In genomic region chr7:51861250-51862096, GRCm38 (mm10) we compare ENCODE assay signal across 8 mouse cellular contexts. TPM values are rescaled to one million over a fixed set of nuclear protein-coding genes. Genes with fewer than 3 reads are reported as not detected.
A peak's percentile ranks its signal among the peaks of the same experiment; 100 is the strongest.
DNase-seq lines count a peak whose midpoint lies in the region; ATAC-seq and TF ChIP-seq lines count a peak whose summit lies in the region.

Gene Gas2, plus strand, starts transcription at chr7:51862015.

- TF ChIP-seq POLR2A in myocyte (IDR thresholded peaks at IDR 0.05; ENCODE audit: insufficient read length, low read depth) = peak; percentile 76

- peak within 1 kb of the TSS; percentile 91 for H3ac ChIP-seq in myocyte (ENCODE audit: control insufficient read depth, insufficient read length)

- H3K4me1 ChIP-seq in heart, embryonic 13.5 days = peaks cover 14% of the 10 kb centered on the region
- H3K4me1 ChIP-seq in liver, embryonic 11.5 days (replicated peaks; ENCODE audit: control insufficient read depth, insufficient read depth, low read length) = peaks cover 15% of the 10 kb centered on the region; the same call in 1 of the 2 replicates

- H3K4me3 ChIP-seq in heart, embryonic 13.5 days = peak within 1 kb of the TSS; percentile 84
- peak within 1 kb of the TSS; percentile 78 for H3K4me3 ChIP-seq in liver, embryonic 11.5 days (ENCODE audit: low read depth, low read length)
- peak within 1 kb of the TSS; percentile 39 for H3K4me3 ChIP-seq in myocyte

- H3K27me3 ChIP-seq in heart, embryonic 13.5 days (replicated peaks) = no peaks in the 10 kb centered on the region
- no peaks in the 10 kb centered on the region for H3K27me3 ChIP-seq in liver, embryonic 11.5 days (replicated peaks; ENCODE audit: control insufficient read depth, insufficient read depth, low read length)
- H3K27me3 ChIP-seq in myocyte (ENCODE audit: control insufficient read depth, insufficient read depth, insufficient read length) = no peaks in the 10 kb centered on the region

- H3K36me3 ChIP-seq in heart, embryonic 13.5 days = peaks cover 35% of the 10 kb centered on the region
- peaks cover 7% of the 10 kb centered on the region for H3K36me3 ChIP-seq in liver, embryonic 11.5 days (ENCODE audit: control insufficient read depth, insufficient read depth, low read length)
- peaks cover 22% of the 10 kb centered on the region for H3K36me3 ChIP-seq in myocyte (ENCODE audit: control insufficient read depth, insufficient read depth)

- peak within 1 kb of the TSS; percentile 97 for H3K27ac ChIP-seq in heart, embryonic 13.5 days (replicated peaks)
- peak within 1 kb of the TSS; percentile 97 for H3K27ac ChIP-seq in liver, embryonic 11.5 days (ENCODE audit: low read depth, low read length)

- peak; percentile 80 for ATAC-seq in heart, embryonic 13.5 days (ENCODE audit: extremely low read depth, insufficient number of reproducible peaks, low FRiP score, low TSS enrichment)
- ATAC-seq in liver, embryonic 11.5 days (replicated peaks; ENCODE audit: low FRiP score) = peak; percentile 76

- DNase-seq in CD8-positive naive resting alpha-beta T cell, adult 2 months (ENCODE audit: low read depth in 2 of 2, low spot score in 2 of 2) = peak; percentile 74
- DNase-seq in c-Kit-negative CD71-positive TER-119-positive erythroid progenitor cells, embryonic 14.5 days (ENCODE audit: low read depth, low spot score) = peak; percentile 69
- peak; percentile 44 for DNase-seq in fibroblast of lung, adult 2 months (ENCODE audit: low read depth)
- DNase-seq in kidney, postnatal 10 days = peak; percentile 93
- peak; percentile 84 for DNase-seq in liver, embryonic 11.5 days (ENCODE audit: low spot score)
- DNase-seq in spleen, postnatal 4 days (ENCODE audit: low spot score in 2 of 2) = peak; percentile 82 to 91

- peak within 1 kb of the TSS; percentile 92 for H3K9ac ChIP-seq in heart, embryonic 13.5 days
- H3K9ac ChIP-seq in liver, embryonic 11.5 days (ENCODE audit: low read depth, low read length) = peak within 1 kb of the TSS; percentile 95

- peaks cover 46% of the 10 kb centered on the region for H3K79me2 ChIP-seq in myocyte (ENCODE audit: control insufficient read depth, insufficient read depth)

- WGBS in heart, embryonic 13.5 days = 7% methylated on average over 75 of the region's 105 CpGs
- WGBS in liver, embryonic 11.5 days = 6% methylated on average over 86 of the region's 105 CpGs

- peak within 1 kb of the TSS; percentile 88 for H3K4me2 ChIP-seq in heart, embryonic 13.5 days
- H3K4me2 ChIP-seq in liver, embryonic 11.5 days = peak within 1 kb of the TSS; percentile 89
- peak within 1 kb of the TSS; percentile 96 for H3K4me2 ChIP-seq in myocyte (ENCODE audit: low read depth)

- no peaks in the 10 kb centered on the region for H3K9me3 ChIP-seq in heart, embryonic 13.5 days
- no peaks in the 10 kb centered on the region for H3K9me3 ChIP-seq in liver, embryonic 11.5 days (ENCODE audit: control insufficient read depth, low read length)

TF ChIP-seq in myocyte, 11 proteins besides CTCF, POLR2A, EP300 and RAD21:
- TF ChIP-seq POLR2AphosphoS2 (IDR thresholded peaks at IDR 0.05; ENCODE audit: insufficient read length, low read depth) (peak; percentile 57), CEBPB (IDR thresholded peaks at IDR 0.05; ENCODE audit: insufficient read depth, poor library complexity, severe bottlenecking) (no peak), SRF (IDR thresholded peaks at IDR 0.05; ENCODE audit: control insufficient read depth, insufficient read length, low read depth) (no peak), MYOG (IDR thresholded peaks at IDR 0.05; ENCODE audit: control insufficient read depth in 1 of 3, insufficient read depth in 1 of 3, insufficient read length in 2 of 3, low read depth in 2 of 3) (peak in 1 of 3 experiments; percentile 31), REST (IDR thresholded peaks at IDR 0.05; ENCODE audit: insufficient read depth, insufficient read length) (no peak), MYOD1 (IDR thresholded peaks at IDR 0.05; ENCODE audit: control insufficient read depth in 1 of 3, insufficient read length in 2 of 3, low read depth in 2 of 3) (peak in 1 of 3 experiments; percentile 51), TCF12 (IDR thresholded peaks at IDR 0.05; ENCODE audit: insufficient read depth, poor library complexity, severe bottlenecking) (no peak), E2F4 (IDR thresholded peaks at IDR 0.05; ENCODE audit: insufficient read depth) (no peak), USF1 (IDR thresholded peaks at IDR 0.05; ENCODE audit: low read depth) (no peak), MAX (IDR thresholded peaks at IDR 0.05; ENCODE audit: low read depth) (peak; percentile 54), TCF3 (IDR thresholded peaks at IDR 0.05; ENCODE audit: insufficient read length, low read depth) (no peak)

RNA-seq across cellular contexts. Expression of gene Gas2, which starts in this region (rescaled TPM):
- polyA plus RNA-seq in heart, embryonic 13.5 days (2015; fragmentation: Nextera tagmentation; extraction: Ambion mirVana) = 7.6 and 8.7 TPM in 2 replicates
- 13.3 and 14.4 TPM in 2 replicates for polyA plus RNA-seq in liver, embryonic 11.5 days (2014; fragmentation: Nextera tagmentation; extraction: Ambion mirVana)
- 8.5 TPM for polyA plus RNA-seq in myocyte (2012; fragmentation: generic; extraction: Trizol)

Comparison
In these comparisons a context has a peak if more than half of its experiments do, and no peak if none do; other contexts are left out.
1. Peak in every context shown above with its lines: DNase-seq, ATAC-seq, H3K4me3 ChIP-seq and H3K27ac ChIP-seq.